ENCODE assay signal across 33 mouse cellular contexts in the genomic region with DNA sequence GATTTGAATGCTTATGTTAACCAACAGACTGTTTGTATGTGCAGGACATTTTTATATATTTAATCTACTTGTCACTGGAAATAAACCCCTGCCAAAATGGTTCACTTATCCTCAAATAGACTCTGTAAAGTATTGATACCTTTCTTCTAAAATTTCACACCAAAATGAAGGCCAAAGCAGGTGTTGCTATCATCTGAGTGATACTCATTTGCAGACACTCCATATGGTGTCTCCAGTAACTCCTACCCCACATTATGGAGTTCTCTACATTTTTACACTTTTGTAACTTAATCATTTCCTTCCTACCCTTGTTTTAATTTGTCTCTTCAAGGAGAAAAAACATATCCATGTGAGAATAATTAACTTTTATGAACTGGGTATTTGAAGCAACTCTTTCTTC.
"Had no signal": no experiment of that assay in that cellular context is flagged by ENCODE, and none has a peak within 500 bp of the region (broad histone marks: within the 10 kb centered on the region; RNA-seq: fewer than 3 reads in every experiment).

No protein-coding gene starts in this region.

- H3K27ac ChIP-seq: heart, embryonic 13.5 days; heart, embryonic 15.5 days; hindbrain, embryonic 10.5 days; hindbrain, embryonic 12.5 days; hindbrain, embryonic 13.5 days; hindbrain, embryonic 14.5 days; hindbrain, embryonic 15.5 days; hindbrain, postnatal 0 days; intestine, embryonic 15.5 days; kidney, embryonic 15.5 days; kidney, postnatal 0 days; layer of hippocampus, adult 2 months; left cerebral cortex, adult 2 months had no signal

- H3K27me3 ChIP-seq: heart, embryonic 13.5 days; heart, embryonic 15.5 days; hindbrain, embryonic 12.5 days; hindbrain, embryonic 13.5 days; hindbrain, embryonic 15.5 days; intestine, embryonic 15.5 days; kidney, embryonic 15.5 days had no signal

- H3K36me3 ChIP-seq: heart, embryonic 13.5 days; heart, embryonic 15.5 days; hindbrain, embryonic 10.5 days; hindbrain, embryonic 12.5 days; hindbrain, embryonic 13.5 days; hindbrain, embryonic 15.5 days; intestine, embryonic 15.5 days; kidney, embryonic 15.5 days had no signal

- H3K4me3 ChIP-seq: heart, embryonic 13.5 days; heart, embryonic 15.5 days; hindbrain, embryonic 10.5 days; hindbrain, embryonic 12.5 days; hindbrain, embryonic 13.5 days; hindbrain, embryonic 15.5 days; intestine, embryonic 15.5 days; kidney, embryonic 15.5 days; layer of hippocampus, adult 2 months; left cerebral cortex, adult 2 months had no signal

- H3K4me2 ChIP-seq: heart, embryonic 13.5 days; heart, embryonic 15.5 days; hindbrain, embryonic 12.5 days; hindbrain, embryonic 13.5 days; hindbrain, embryonic 14.5 days; hindbrain, embryonic 15.5 days; intestine, embryonic 15.5 days; kidney, embryonic 15.5 days had no signal

- DNase-seq: heart, postnatal 10 days; heart, postnatal 14 days; heart, postnatal 36 days; heart, postnatal 4 days; kidney, adult 11 months; kidney, adult 18-20 months; kidney, adult 2 months; kidney, adult 8-10 months; kidney, adult 9 months; kidney, postnatal 10 days; kidney, postnatal 14 days; kidney, postnatal 25 days; kidney, postnatal 36 days; kidney, postnatal 4 days; layer of hippocampus, adult 9-11 months; layer of hippocampus, postnatal 36 days had no signal

- H3K9me3 ChIP-seq: heart, embryonic 13.5 days; heart, embryonic 15.5 days; hindbrain, embryonic 10.5 days; hindbrain, embryonic 12.5 days; hindbrain, embryonic 13.5 days; hindbrain, embryonic 15.5 days; intestine, embryonic 15.5 days; kidney, embryonic 15.5 days had no signal

- ATAC-seq: hindbrain, embryonic 16.5 days; hindbrain, postnatal 0 days; inflammation-experienced regulatory T-cells, adult 6 months; intestine, embryonic 15.5 days; intestine, embryonic 16.5 days; intestine, postnatal 0 days had no signal

- H3K4me1 ChIP-seq: heart, embryonic 13.5 days; heart, embryonic 15.5 days; hindbrain, embryonic 12.5 days; hindbrain, embryonic 13.5 days; hindbrain, embryonic 15.5 days; intestine, embryonic 15.5 days; kidney, embryonic 15.5 days had no signal

- H3K9ac ChIP-seq: heart, embryonic 13.5 days; heart, embryonic 15.5 days; hindbrain, embryonic 12.5 days; hindbrain, embryonic 13.5 days; hindbrain, embryonic 14.5 days; hindbrain, embryonic 15.5 days; intestine, embryonic 15.5 days; kidney, embryonic 15.5 days had no signal
